Mouse (Mus musculus) midbrain, embryonic 14.5 days (tissue): Measurements from ENCODE around the gene Fam168b. TPM values are rescaled to one million over a fixed set of nuclear protein-coding genes. Genes with fewer than 3 reads are reported as not detected.

Experiments used
- polyA plus RNA-seq: library from polyadenylated mRNA; unstranded; fragments of >200 nt; fragmentation: Nextera tagmentation; extraction: Ambion mirVana; gene quantifications from 2 replicates; pipeline ENCODE4 v1.2.1, GENCODE M21; 2014

The Fam168b gene
- polyA plus RNA-seq, 1 experiment from 2014 or later: 131 TPM

Other genes with a start within 250 kb of the Fam168b start
- 61.8 and 67.2 TPM in 2 replicates for gene Plekhb2, start 6.9 kb upstream of the Fam168b start, polyA plus RNA-seq